Mouse (Mus musculus) gastrocnemius, adult 8-10 months (tissue): Measurements from ENCODE around the gene Gm29427. TPM values are rescaled to one million over a fixed set of nuclear protein-coding genes. Genes with fewer than 3 reads are reported as not detected.

ENCODE experiments used
- DNase-seq, 2 experiments: peaks; one replicate each; pipeline ENCODE4 v3.0.0; 2022; ENCODE audit warnings: low spot score in 2 of 2
- total RNA-seq, 4 experiments: library from RNA; stranded (reverse); gene quantifications; 2 replicates each; pipeline ENCODE4 v1.2.4; 2022

Gm29427 gene
- total RNA-seq, 4 experiments from 2014 or later: not detected

GRCm38 (mm10) chr1:130732706-130733658 lies 17.4 kb upstream of the Gm29427 start:
- DNase-seq: no peak

- no peak for DNase-seq
Observed at GRCm38 (mm10) chr1:130731741-130732337, 16.2 kb upstream of the Gm29427 start, which contains the start of gene AA986860. TSS of gene AA986860 (plus strand) at chr1:130731976.

- no peak for DNase-seq
Observed at GRCm38 (mm10) chr1:130729153-130729552, 13.6 kb upstream of the Gm29427 start, which contains the start of gene Pfkfb2. TSS of gene Pfkfb2 (minus strand) at chr1:130729253.

- DNase-seq: no peak
Observed at GRCm38 (mm10) chr1:130728708-130729107, 13.1 kb upstream of the Gm29427 start.

- no peak for DNase-seq
Observed at GRCm38 (mm10) chr1:130728070-130728469, 12.5 kb upstream of the Gm29427 start.

GRCm38 (mm10) chr1:130726396-130726795 lies 10.8 kb upstream of the Gm29427 start:
- DNase-seq: no peak

- DNase-seq: no peak
Observed at GRCm38 (mm10) chr1:130724206-130724605, 8.6 kb upstream of the Gm29427 start.

GRCm38 (mm10) chr1:130717291-130717871 lies 1.8 kb upstream of the Gm29427 start, which contains the start of gene Yod1:
TSS of gene Yod1 (plus strand) at chr1:130717327.
- DNase-seq: peak; percentile 71 to 80

GRCm38 (mm10) chr1:130716513-130717290 lies 1.1 kb upstream of the Gm29427 start:
- DNase-seq: peak; percentile 7 to 31

GRCm38 (mm10) chr1:130716218-130716512 lies 566 bp upstream of the Gm29427 start:
- no peak for DNase-seq

- DNase-seq: no peak
Observed at GRCm38 (mm10) chr1:130714046-130714445, 1.6 kb downstream of the Gm29427 start.

GRCm38 (mm10) chr1:130710283-130711080 lies 5.1 kb downstream of the Gm29427 start:
- no peak for DNase-seq

GRCm38 (mm10) chr1:130703613-130704012 lies 12.0 kb downstream of the Gm29427 start:
- no peak for DNase-seq

- DNase-seq: no peak
Observed at GRCm38 (mm10) chr1:130701976-130702375, 13.6 kb downstream of the Gm29427 start.

GRCm38 (mm10) chr1:130699937-130700633 lies 15.5 kb downstream of the Gm29427 start:
- DNase-seq: peak in 1 of 2 experiments; percentile 12

GRCm38 (mm10) chr1:130698601-130699000 lies 17.0 kb downstream of the Gm29427 start:
- DNase-seq: no peak

GRCm38 (mm10) chr1:130683905-130684304 lies 31.7 kb downstream of the Gm29427 start:
- DNase-seq: no peak

- no peak for DNase-seq
Observed at GRCm38 (mm10) chr1:130681656-130682413, 33.8 kb downstream of the Gm29427 start.

GRCm38 (mm10) chr1:130681075-130681474 lies 34.5 kb downstream of the Gm29427 start:
- DNase-seq: no peak
